Mouse (Mus musculus): Measurements from ENCODE around the gene Ubr4.
"Not testable (repeated sequence)": the region's sequence is repeated elsewhere in the genome, so short reads cannot be mapped to it uniquely, and the experiment has no call there.

Gene Ubr4

GRCm38 (mm10) chr4:139360761-139361548, 8.5 kb downstream of the Ubr4 start:
- DNase-seq, result no peak

GRCm38 (mm10) chr4:139367336-139367735, 14.9 kb downstream of the Ubr4 start:
- peak in 1 of 2 experiments; percentile 30 for DNase-seq

- DNase-seq, result no peak
Measured at GRCm38 (mm10) chr4:139368038-139368437, 15.6 kb downstream of the Ubr4 start.

- DNase-seq, result peak; percentile 9 to 77
Measured at GRCm38 (mm10) chr4:139373130-139373529, 20.7 kb downstream of the Ubr4 start.

- DNase-seq, result no peak
Measured at GRCm38 (mm10) chr4:139373531-139373930, 21.1 kb downstream of the Ubr4 start.

- no peak for DNase-seq
Measured at GRCm38 (mm10) chr4:139379719-139380118, 27.3 kb downstream of the Ubr4 start.

- DNase-seq, result peak; percentile 99 to 100
Measured at GRCm38 (mm10) chr4:139380207-139380748, 27.9 kb downstream of the Ubr4 start.

GRCm38 (mm10) chr4:139380775-139381451, 28.5 kb downstream of the Ubr4 start:
- DNase-seq, result peak in 1 of 2 experiments; percentile 35

- no peak for DNase-seq
Measured at GRCm38 (mm10) chr4:139381452-139381845, 29.0 kb downstream of the Ubr4 start.

- DNase-seq, result no peak
Measured at GRCm38 (mm10) chr4:139382231-139382630, 29.8 kb downstream of the Ubr4 start.

- DNase-seq, result not testable (repeated sequence)
Measured at GRCm38 (mm10) chr4:139385841-139386240, 33.4 kb downstream of the Ubr4 start.

GRCm38 (mm10) chr4:139386869-139387319, 34.5 kb downstream of the Ubr4 start:
- DNase-seq, result no peak

- DNase-seq, result no peak
Measured at GRCm38 (mm10) chr4:139389557-139389956, 37.1 kb downstream of the Ubr4 start.

- DNase-seq, result no peak
Measured at GRCm38 (mm10) chr4:139395431-139395830, 43.0 kb downstream of the Ubr4 start.

- no peak for DNase-seq
Measured at GRCm38 (mm10) chr4:139400487-139400886, 48.1 kb downstream of the Ubr4 start.

- DNase-seq, result no peak
Measured at GRCm38 (mm10) chr4:139403214-139403613, 50.8 kb downstream of the Ubr4 start.

- DNase-seq, result no peak
Measured at GRCm38 (mm10) chr4:139411351-139411750, 58.9 kb downstream of the Ubr4 start.

GRCm38 (mm10) chr4:139417868-139418267, 65.5 kb downstream of the Ubr4 start:
- DNase-seq, result no peak

- DNase-seq, result no peak
Measured at GRCm38 (mm10) chr4:139421621-139422020, 69.2 kb downstream of the Ubr4 start.

- DNase-seq, result no peak
Measured at GRCm38 (mm10) chr4:139422409-139422808, 70.0 kb downstream of the Ubr4 start.

GRCm38 (mm10) chr4:139423270-139423669, 70.9 kb downstream of the Ubr4 start:
- DNase-seq, result peak in 1 of 2 experiments; percentile 10

- DNase-seq, result peak; percentile 79 to 82
Measured at GRCm38 (mm10) chr4:139430176-139430575, 77.8 kb downstream of the Ubr4 start.

- peak in 1 of 2 experiments; percentile 9 for DNase-seq
Measured at GRCm38 (mm10) chr4:139430891-139431290, 78.5 kb downstream of the Ubr4 start.

Measured in kidney, postnatal 25 days (tissue).